Mouse (Mus musculus) cortical plate, adult 2 months (tissue): ENCODE measurements around the gene Rps11. TPM values are rescaled to one million over a fixed set of nuclear protein-coding genes. Genes with fewer than 3 reads are reported as not detected.
"Not testable (repeated sequence)": the region's sequence is repeated elsewhere in the genome, so short reads cannot be mapped to it uniquely, and the experiment has no call there.

Source experiments
- H3K27ac ChIP-seq: fragments of 200-500 bp; 2 replicates; pipeline ENCODE4 v1.5.1; 2012; ENCODE audit warnings: low read length, control low read depth, inconsistent platforms; ENCODE audit not compliant: insufficient read depth
- H3K4me1 ChIP-seq: fragments of 200-500 bp; 2 replicates; pipeline ENCODE4 v1.6.1; 2011; ENCODE audit warnings: low read length; ENCODE audit not compliant: control insufficient read depth, insufficient read depth
- H3K4me3 ChIP-seq: fragments of 200-500 bp; 2 replicates; pipeline ENCODE4 v1.5.1; 2011; ENCODE audit warnings: mild to moderate bottlenecking, low read length, control low read depth; ENCODE audit not compliant: insufficient read depth
- CTCF ChIP-seq: fragments of 200-500 bp; IDR thresholded peaks from 2 replicates; pipeline ENCODE4 v1.5.1; 2011; ENCODE audit warnings: mild to moderate bottlenecking, control low read depth, low read length; ENCODE audit not compliant: insufficient read depth; ENCODE audit errors: extremely low read depth
- POLR2A ChIP-seq: fragments of 200-500 bp; IDR thresholded peaks from 2 replicates; pipeline ENCODE4 v1.6.1; 2011; ENCODE audit warnings: mild to moderate bottlenecking, low read length, control low read depth; ENCODE audit not compliant: insufficient read depth; ENCODE audit errors: extremely low read depth
- polyA plus RNA-seq: library from polyadenylated mRNA; depleted of rRNA; stranded (reverse); fragments of >200 nt; gene quantifications from 2 replicates; pipeline ENCODE4 v1.2.3, GENCODE M21; 2012

Rps11 gene
- polyA plus RNA-seq, 1 experiment: 361 TPM

GRCm38 (mm10) chr7:45126147-45126843 lies 2.1 kb upstream of the Rps11 start:
- Histone ChIP-seq H3K4me1 (0 out of 2 replicates have a peak, but pooled peaks cover 2% of the 10 kb centered on the region), H3K4me3 (no peak overlapping the region), H3K27ac (no peak overlapping the region)
- TF ChIP-seq CTCF (no peak), POLR2A (no peak)

DNA sequence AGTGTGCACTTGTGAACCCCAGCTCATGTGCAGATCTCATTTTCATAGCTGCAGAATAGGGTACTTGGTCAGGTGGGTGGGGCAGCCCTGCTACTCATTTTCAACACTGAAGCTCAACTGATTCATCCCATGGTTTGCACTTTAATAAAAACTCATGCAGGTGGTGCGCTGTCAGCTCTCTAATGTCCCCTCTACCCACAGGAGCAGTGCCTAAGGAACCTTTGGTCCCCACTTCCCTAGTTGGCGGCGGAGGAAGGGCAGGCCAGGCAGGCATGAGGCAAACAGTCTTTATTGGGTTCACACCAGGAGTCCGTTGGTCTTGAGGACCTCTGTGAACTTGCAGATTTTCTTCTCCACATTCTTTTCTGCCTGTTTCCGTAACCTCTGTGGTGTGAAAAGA lies 1.4 kb upstream of the Rps11 start:
- not testable (repeated sequence) for H3K27ac ChIP-seq, H3K4me3 ChIP-seq, H3K4me1 ChIP-seq

GRCm38 (mm10) chr7:45125144-45125600 lies 933 bp upstream of the Rps11 start:
- H3K27ac ChIP-seq: no peak overlapping the region
- 0 out of 2 replicates have a peak, but pooled peaks cover 2% of the 10 kb centered on the region for H3K4me1 ChIP-seq
- no peak overlapping the region; the same call in 1 of the 2 replicates for H3K4me3 ChIP-seq
- no peak for TF ChIP-seq CTCF
- TF ChIP-seq POLR2A: no peak

- TF ChIP-seq POLR2A: no peak
- TF ChIP-seq CTCF: no peak
- Histone ChIP-seq H3K4me3 (peak overlapping the region; percentile 69), H3K4me1 (0 out of 2 replicates have a peak, but pooled peaks cover 2% of the 10 kb centered on the region), H3K27ac (no peak overlapping the region)
These were observed 1.1 kb downstream of the Rps11 start for GRCm38 (mm10) chr7:45123186-45123570.

DNA sequence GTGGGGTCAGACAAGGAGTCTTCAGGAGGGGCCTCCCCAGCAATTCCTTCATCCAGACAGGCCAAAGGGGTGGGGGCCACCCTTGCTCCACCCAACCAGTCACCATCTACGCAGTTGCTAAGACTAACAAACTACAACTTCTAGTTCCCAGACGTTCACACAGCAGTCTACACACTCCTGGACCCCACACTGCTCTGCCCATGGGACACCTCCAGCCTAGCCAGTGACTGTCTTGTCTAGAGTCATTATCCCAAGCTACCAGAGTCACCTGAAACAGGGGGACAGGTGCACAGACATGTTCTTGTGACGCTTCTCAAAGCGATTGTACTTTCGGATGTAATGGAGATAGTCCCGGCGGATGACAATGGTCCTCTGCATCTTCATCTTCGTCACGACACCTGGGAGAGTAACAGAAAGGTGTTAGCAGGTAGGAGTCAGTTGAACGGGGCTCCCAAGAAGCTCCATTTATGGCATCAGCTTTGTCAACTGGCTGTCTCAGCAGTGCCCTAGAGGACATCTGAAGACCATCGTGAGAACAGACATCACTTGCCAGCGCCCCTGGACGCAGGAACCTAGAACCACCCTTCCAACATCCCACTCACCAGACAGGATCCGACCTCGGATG lies 1.6 kb downstream of the Rps11 start:
- Histone ChIP-seq H3K4me3 (peak overlapping the region; percentile 69; the same call in 1 of the 2 replicates), H3K27ac (0 out of 2 replicates have a peak overlapping the region, but pooled peaks have one; percentile 10), H3K4me1 (0 out of 2 replicates have a peak, but pooled peaks cover 2% of the 10 kb centered on the region)
- no peak for TF ChIP-seq CTCF
- no peak for TF ChIP-seq POLR2A

GRCm38 (mm10) chr7:45121966-45122365 lies 2.3 kb downstream of the Rps11 start:
- peak overlapping the region; percentile 77 for H3K27ac ChIP-seq
- H3K4me1 ChIP-seq: 0 out of 2 replicates have a peak, but pooled peaks cover 2% of the 10 kb centered on the region
- peak overlapping the region; percentile 13; the same call in 1 of the 2 replicates for H3K4me3 ChIP-seq
- no peak for TF ChIP-seq CTCF
- no peak for TF ChIP-seq POLR2A

DNA sequence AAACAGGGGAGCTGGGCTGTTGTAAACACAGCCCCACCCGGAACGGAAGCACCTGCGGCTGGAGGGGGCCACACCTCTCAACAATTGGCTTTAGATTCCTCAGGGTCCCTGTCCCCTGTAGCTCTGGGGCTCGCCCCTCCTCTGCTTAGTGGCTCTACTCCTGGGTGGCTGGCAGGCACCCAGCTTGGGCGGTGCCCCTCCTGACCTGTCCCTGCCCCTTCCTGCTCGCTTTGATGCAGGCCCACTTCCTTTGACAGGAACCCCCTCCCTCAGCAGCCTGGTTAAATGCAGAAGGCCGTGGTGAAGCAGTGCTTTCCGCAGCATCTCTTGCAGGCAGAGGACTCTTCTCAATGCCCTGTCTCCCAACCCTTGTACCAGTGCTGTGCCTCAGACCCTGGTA lies 2.8 kb downstream of the Rps11 start:
- TF ChIP-seq POLR2A (0 out of 2 replicates have a peak, but pooled peaks have one; percentile 35), CTCF (no peak)
- peak overlapping the region; percentile 13; the same call in 1 of the 2 replicates for H3K4me3 ChIP-seq
- 0 out of 2 replicates have a peak, but pooled peaks cover 2% of the 10 kb centered on the region for H3K4me1 ChIP-seq
- 0 out of 2 replicates have a peak overlapping the region, but pooled peaks have one; percentile 77 for H3K27ac ChIP-seq

- TF ChIP-seq POLR2A: no peak
- no peak for TF ChIP-seq CTCF
- Histone ChIP-seq H3K4me3 (no peak overlapping the region), H3K4me1 (0 out of 2 replicates have a peak, but pooled peaks cover 2% of the 10 kb centered on the region), H3K27ac (0 out of 2 replicates have a peak overlapping the region, but pooled peaks have one; percentile 32)
These were observed 4.2 kb downstream of the Rps11 start for GRCm38 (mm10) chr7:45119780-45120709.

- TF ChIP-seq POLR2A (no peak), CTCF (no peak)
- Histone ChIP-seq H3K27ac (no peak overlapping the region), H3K4me1 (0 out of 2 replicates have a peak, but pooled peaks cover 2% of the 10 kb centered on the region), H3K4me3 (no peak overlapping the region)
These were observed 5.9 kb downstream of the Rps11 start for GRCm38 (mm10) chr7:45118336-45118735.
